Mouse (Mus musculus) left cerebral cortex, adult 8-10 months (tissue): ENCODE results near the gene Tmem41b. TPM values are rescaled to one million over a fixed set of nuclear protein-coding genes. Genes with fewer than 3 reads are reported as not detected.

Experiments used
- DNase-seq, 2 experiments: peaks; one replicate each; pipeline ENCODE4 v3.0.0; 2022; ENCODE audit warnings: low spot score in 2 of 2
- total RNA-seq, 4 experiments: library from RNA; stranded (reverse); gene quantifications; 2 replicates each; pipeline ENCODE4 v1.2.4; 2022

Tmem41b gene
- total RNA-seq, 4 experiments from 2014 or later: 40.4 to 57.3 (median 48.1) TPM

- DNase-seq: no peak
Observed at GRCm38 (mm10) chr7:109924965-109925364, 61.8 kb downstream of the Tmem41b start.

GRCm38 (mm10) chr7:109922889-109923288, 63.8 kb downstream of the Tmem41b start:
- no peak for DNase-seq

Other genes with a start within 250 kb of the Tmem41b start
- gene Tmem9b, start 234.1 kb downstream of the Tmem41b start, total RNA-seq: 10 to 100 TPM; 91.8 to 93.5 (median 92.3) TPM
- 10 to 100 TPM; 78.2 to 97.8 (median 85.7) TPM for gene Nrip3, start 204.9 kb downstream of the Tmem41b start, total RNA-seq
- 1 to 10 TPM in 1 of 4 experiments, under 1 TPM in 3; 0.79 to 1.2 (median 0.88) TPM for gene Scube2, start 121.2 kb downstream of the Tmem41b start, total RNA-seq
- 100 to 1,000 TPM; 213 to 277 (median 242) TPM for gene Dennd5a, start 26.5 kb downstream of the Tmem41b start, total RNA-seq
- gene Ipo7, start 31.3 kb upstream of the Tmem41b start, total RNA-seq: 100 to 1,000 TPM in 1 of 4 experiments, 10 to 100 TPM in 3; 89.3 to 101 (median 94.8) TPM
- gene Zfp143, start 74.3 kb upstream of the Tmem41b start, total RNA-seq: 10 to 100 TPM in 3 of 4 experiments, 1 to 10 TPM in 1; 9.2 to 11.1 (median 10.6) TPM
- 10 to 100 TPM; 21.0 to 24.7 (median 22.3) TPM for gene Wee1, start 135.1 kb upstream of the Tmem41b start, total RNA-seq
- gene Swap70, start 234.8 kb upstream of the Tmem41b start, total RNA-seq: 10 to 100 TPM; 10.5 to 12.7 (median 12.1) TPM